Mouse (Mus musculus): ENCODE results near the gene Pacs1.

DNA sequence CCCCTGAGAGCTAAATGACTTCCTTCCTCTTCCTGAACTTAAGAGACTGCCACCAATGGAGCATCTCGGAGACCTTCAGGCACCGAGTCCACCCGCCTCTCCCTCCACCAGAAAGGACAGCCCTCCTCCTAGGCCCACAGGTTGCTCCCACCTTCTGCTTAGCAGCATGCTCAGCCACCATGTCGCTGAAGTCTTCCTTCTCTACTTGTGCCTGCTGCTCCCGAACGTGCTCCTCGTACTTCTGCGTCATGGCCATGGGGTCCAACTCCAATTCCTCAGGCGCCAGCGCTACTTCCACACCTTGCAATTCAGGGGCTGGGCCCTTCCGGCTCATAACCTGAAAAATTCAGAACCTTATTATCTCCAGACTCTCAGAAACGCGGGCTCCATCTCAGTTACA, 1.7 kb upstream of the Pacs1 start:
- TF ChIP-seq CTCF (IDR thresholded peaks at IDR 0.05; ENCODE audit: low read depth, low read length) (no peak), POLR2A (IDR thresholded peaks at IDR 0.05; ENCODE audit: insufficient read depth, low read length) (no peak)

Measured in ES-Bruce4 (cell line).